Mouse (Mus musculus): ENCODE measurements around the gene Poc5.

DNA sequence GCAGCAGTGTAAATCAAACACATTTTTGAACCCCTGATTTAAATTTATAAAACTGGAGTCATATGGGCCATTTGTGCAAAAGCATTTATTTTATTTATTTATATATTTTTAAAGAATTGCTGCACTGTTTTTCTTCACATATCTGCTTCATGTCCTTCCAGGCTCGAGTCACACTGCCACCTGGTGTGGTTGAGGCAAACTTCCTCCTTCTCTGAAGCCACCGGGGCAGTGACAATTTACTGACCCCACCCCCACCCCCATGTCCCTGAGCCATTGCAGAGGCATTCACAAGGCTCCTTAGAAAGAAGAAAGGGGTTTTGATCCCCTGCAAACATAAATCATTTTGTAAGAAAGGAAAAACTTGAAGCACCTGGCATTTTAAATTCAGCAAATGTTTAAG lies 12.6 kb upstream of the Poc5 start:
- peak; percentile 39 for TF ChIP-seq CTCF (IDR thresholded peaks at IDR 0.05)
- no peak for TF ChIP-seq EP300 (IDR thresholded peaks at IDR 0.05)
